Mouse (Mus musculus) heart, adult 2 months (tissue): Measurements from ENCODE around the gene Them7. TPM values are rescaled to one million over a fixed set of nuclear protein-coding genes. Genes with fewer than 3 reads are reported as not detected.
A peak's percentile ranks its signal among the peaks of the same experiment; 100 is the strongest.

Experiments used
- DNase-seq, 2 experiments: peaks; one replicate each; pipeline ENCODE4 v3.0.0; 2021
- H3K27ac ChIP-seq: fragments of 200-600 bp; 2 replicates; pipeline ENCODE4 v1.8.1; 2022
- H3K27me3 ChIP-seq: fragments of 200-500 bp; 2 replicates; pipeline ENCODE4 v1.6.1; 2012; ENCODE audit warnings: mild to moderate bottlenecking, low read length, inconsistent platforms, mixed read lengths; ENCODE audit not compliant: control insufficient read depth, insufficient read depth
- H3K36me3 ChIP-seq: fragments of 200-500 bp; 2 replicates; pipeline ENCODE4 v1.6.1; 2012; ENCODE audit warnings: low read length, inconsistent platforms; ENCODE audit not compliant: control insufficient read depth, insufficient read depth
- H3K4me1 ChIP-seq: fragments of 200-500 bp; 2 replicates; pipeline ENCODE4 v1.6.1; 2011; ENCODE audit warnings: low read length; ENCODE audit not compliant: control insufficient read depth, insufficient read depth
- H3K4me3 ChIP-seq: fragments of 200-600 bp; 2 replicates; pipeline ENCODE4 v1.8.1; 2022
- H3K79me2 ChIP-seq: fragments of 200-500 bp; replicated peaks from 2 replicates; pipeline ENCODE4 v1.6.1; 2012; ENCODE audit warnings: mild to moderate bottlenecking, inconsistent platforms, low read length, moderate library complexity, mixed read lengths; ENCODE audit not compliant: control insufficient read depth, insufficient read depth
- H3K9ac ChIP-seq: fragments of 200-500 bp; 2 replicates; pipeline ENCODE4 v1.6.1; 2012; ENCODE audit warnings: low read depth, mild to moderate bottlenecking, control low read depth, inconsistent platforms, low read length, mixed read lengths
- CTCF ChIP-seq: fragments of 200-600 bp; IDR thresholded peaks from 2 replicates; pipeline ENCODE4 v1.8.1; 2022; ENCODE audit warnings: antibody characterized with exemption, mild to moderate bottlenecking, moderate library complexity
- EP300 ChIP-seq: fragments of 200-500 bp; IDR thresholded peaks from 2 replicates; pipeline ENCODE4 v1.6.1; 2011; ENCODE audit warnings: low read depth, low read length, control low read depth; ENCODE audit not compliant: insufficient read depth
- POLR2A ChIP-seq: fragments of 200-500 bp; IDR thresholded peaks from 2 replicates; pipeline ENCODE4 v1.6.1; 2011; ENCODE audit warnings: mild to moderate bottlenecking, low read depth, low read length, control low read depth; ENCODE audit not compliant: insufficient read depth
- WGBS: fragments of 180-500 bp; shearing (Covaris S2); methylation state at CpG from one replicate; pipeline ENCODE4 v1.1.7; 2018; 5-methylcytosine and 5-hydroxymethylcytosine counted together
- intact Hi-C: fragments of 180-260 bp; cut with DNase I; formaldehyde crosslinking; loops from one replicate; pipeline ENCODE4 v1.15.1; 2025
- long read RNA-seq: library from polyadenylated mRNA; stranded (forward); transcript quantifications from one replicate; pipeline ENCODE4 v2.0.0, GENCODE M21; 2021
- polyA plus RNA-seq: library from polyadenylated mRNA; depleted of rRNA; stranded (reverse); fragments of >200 nt; gene quantifications from 2 replicates; pipeline ENCODE4 v1.2.3, GENCODE M21; 2012; rRNA removed
- total RNA-seq, 2 experiments: library from RNA; stranded (reverse); gene quantifications; 2 replicates each; pipeline ENCODE4 v1.2.3; 2021

The Them7 gene
- total RNA-seq (1 to 10 TPM; 2.5 to 2.9 TPM), polyA plus RNA-seq (0.27 and 0.64 TPM in 2 replicates)
- long read RNA-seq, partial matches to known transcripts = 0 of 2 reads
- long read RNA-seq, other reads (novel, unspliced or antisense) = 0 of 2 reads

DNA sequence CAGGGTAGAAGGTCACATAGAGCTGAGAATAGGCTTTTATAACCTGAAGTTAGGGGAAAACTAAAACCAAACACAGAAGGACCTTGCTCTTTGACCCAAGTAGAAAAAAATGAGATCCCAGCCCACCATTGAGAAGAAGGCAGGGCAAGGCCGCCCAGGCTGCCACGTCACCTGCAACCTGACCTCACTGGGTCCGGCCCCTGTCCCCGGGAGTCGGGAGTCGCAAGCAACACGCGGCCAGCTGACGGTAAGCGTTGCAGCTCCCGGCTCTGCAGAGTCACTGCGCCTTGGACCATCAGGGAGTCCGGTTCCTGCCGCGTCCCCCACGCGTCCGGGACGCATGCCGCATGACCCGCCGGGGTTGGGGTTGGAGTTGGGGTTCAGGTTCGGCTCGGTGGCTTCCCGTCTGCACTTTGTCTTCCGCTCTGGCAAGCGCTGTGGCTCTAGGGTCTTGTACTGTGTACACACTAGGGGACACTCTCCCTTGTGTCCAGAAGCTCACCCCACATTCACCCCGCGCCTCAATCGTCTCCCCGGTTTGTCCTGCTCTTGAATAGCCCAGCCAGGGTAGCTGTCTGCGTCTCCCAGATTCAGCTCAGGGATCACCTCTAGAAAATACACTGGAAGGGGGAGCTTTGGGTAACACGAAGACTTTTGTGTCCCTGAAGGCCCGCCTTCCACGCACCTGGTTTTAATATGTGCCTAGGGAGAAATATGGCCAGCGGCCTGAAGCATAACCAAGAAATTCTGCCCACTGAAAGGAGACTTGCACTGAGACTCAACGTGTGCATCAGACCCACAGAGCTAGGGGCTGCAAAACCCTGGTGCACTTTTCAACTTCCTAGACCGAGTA is at the start of gene Them7:
Them7 (plus strand) TSS at position 187 of the 853 bp plus-strand sequence.
- Histone ChIP-seq H3K4me3 (peak within 1 kb of the TSS; percentile 35), H3K36me3 (no peaks in the 10 kb centered on the region), H3K9ac (peak within 1 kb of the TSS; percentile 1; the same call in 1 of the 2 replicates), H3K4me1 (peaks cover 2% of the 10 kb centered on the region; the same call in 1 of the 2 replicates), H3K27me3 (no peaks in the 10 kb centered on the region), H3K27ac (no peak within 1 kb of the TSS; the same call in 1 of the 2 replicates), H3K79me2 (no peaks in the 10 kb centered on the region)
- 7% methylated on average over 38 of the region's 38 CpGs for WGBS
- peak; percentile 38 to 40 for DNase-seq
- no peak for TF ChIP-seq CTCF
- no peak for TF ChIP-seq EP300
- TF ChIP-seq POLR2A = no peak
- intact Hi-C loops = no loop called here

DNA sequence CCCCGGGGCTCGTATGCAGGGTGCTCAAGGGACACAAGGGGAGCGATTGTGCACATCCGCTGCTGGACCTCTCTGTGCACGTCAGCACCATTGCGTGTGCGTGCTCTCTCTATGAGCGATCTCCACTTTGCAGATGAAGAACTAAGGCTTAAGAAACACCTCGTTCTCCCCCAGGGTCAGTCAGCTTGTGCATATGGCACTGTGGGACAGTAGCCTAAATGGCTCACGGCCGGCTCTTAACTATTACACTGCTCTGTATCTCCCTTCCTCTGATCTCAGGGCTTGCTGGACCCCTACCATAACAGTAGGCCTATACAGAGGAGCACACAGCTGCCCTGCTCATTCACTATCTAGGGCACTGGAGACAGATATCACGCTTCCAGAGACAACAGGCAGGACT is 45.2 kb upstream of the Them7 start:
- Histone ChIP-seq H3K4me1 (no peaks in the 10 kb centered on the region), H3K9ac (no peak overlapping the region), H3K4me3 (no peak overlapping the region), H3K27ac (no peak overlapping the region), H3K79me2 (no peaks in the 10 kb centered on the region), H3K27me3 (no peaks in the 10 kb centered on the region), H3K36me3 (no peaks in the 10 kb centered on the region)
- TF ChIP-seq CTCF (no peak), POLR2A (no peak), EP300 (no peak)
- WGBS = 69% methylated on average over 12 of the region's 12 CpGs
- DNase-seq = no peak
- intact Hi-C loops = no loop called here

GRCm38 (mm10) chr2:105182501-105182900 is 41.6 kb upstream of the Them7 start:
- no peak for DNase-seq
- intact Hi-C loops = no loop called here
- Histone ChIP-seq H3K9ac (no peak overlapping the region), H3K79me2 (no peaks in the 10 kb centered on the region), H3K4me3 (no peak overlapping the region), H3K27ac (no peak overlapping the region), H3K36me3 (no peaks in the 10 kb centered on the region), H3K27me3 (no peaks in the 10 kb centered on the region), H3K4me1 (no peaks in the 10 kb centered on the region)
- 38% methylated on average over 6 of the region's 6 CpGs for WGBS
- TF ChIP-seq CTCF (no peak), POLR2A (no peak), EP300 (no peak)

GRCm38 (mm10) chr2:105185140-105185539 is 39.0 kb upstream of the Them7 start:
- Histone ChIP-seq H3K79me2 (no peaks in the 10 kb centered on the region), H3K27me3 (no peaks in the 10 kb centered on the region), H3K4me3 (no peak overlapping the region), H3K36me3 (no peaks in the 10 kb centered on the region), H3K9ac (no peak overlapping the region), H3K27ac (no peak overlapping the region), H3K4me1 (no peaks in the 10 kb centered on the region)
- 83% methylated on average over 3 of the region's 3 CpGs for WGBS
- intact Hi-C loops = loop anchor here (5.0 kb wide), 2 partner anchors 58 to 113 kb away; partner anchors contain the start of gene Wt1
- TF ChIP-seq CTCF (no peak), EP300 (no peak), POLR2A (no peak)
- no peak for DNase-seq

GRCm38 (mm10) chr2:105185768-105186529 is 38.2 kb upstream of the Them7 start:
- intact Hi-C loops = loop anchor here (5.0 kb wide), 2 partner anchors 59 to 114 kb away; partner anchors contain the start of gene Wt1
- no peak overlapping the region for H3K27ac ChIP-seq
- H3K4me3 ChIP-seq = no peak overlapping the region
- no peaks in the 10 kb centered on the region for H3K36me3 ChIP-seq
- no peaks in the 10 kb centered on the region for H3K79me2 ChIP-seq
- no peak for DNase-seq
- no peaks in the 10 kb centered on the region for H3K4me1 ChIP-seq
- peak; percentile 14; the same call in 1 of the 2 replicates for TF ChIP-seq CTCF
- no peak for TF ChIP-seq EP300
- no peaks in the 10 kb centered on the region for H3K27me3 ChIP-seq
- H3K9ac ChIP-seq = no peak overlapping the region
- 79% methylated on average over 13 of the region's 13 CpGs for WGBS

DNA sequence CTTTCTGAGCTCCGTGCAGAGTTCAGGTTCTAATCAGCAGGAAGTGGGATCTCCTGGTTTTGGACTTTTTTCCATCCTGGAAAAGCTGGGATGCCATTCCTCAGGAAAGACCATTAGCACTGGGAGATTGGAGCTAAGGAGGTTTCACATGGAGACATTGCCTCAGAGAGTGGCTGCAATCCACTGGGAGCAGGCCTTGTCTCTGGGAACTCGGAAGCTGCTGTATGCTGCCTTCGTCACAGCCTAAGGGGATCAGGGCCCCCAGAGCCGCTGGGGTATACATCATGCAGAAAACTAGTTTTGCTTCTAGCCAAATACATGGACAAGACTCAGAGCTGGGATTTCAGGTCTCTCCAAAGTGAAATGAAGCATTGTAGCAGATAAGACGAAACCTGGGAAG is 37.5 kb upstream of the Them7 start:
- 75% methylated on average over 5 of the region's 5 CpGs for WGBS
- Histone ChIP-seq H3K27ac (no peak overlapping the region), H3K9ac (no peak overlapping the region), H3K4me3 (no peak overlapping the region), H3K36me3 (no peaks in the 10 kb centered on the region), H3K27me3 (no peaks in the 10 kb centered on the region), H3K4me1 (no peaks in the 10 kb centered on the region), H3K79me2 (no peaks in the 10 kb centered on the region)
- no peak for TF ChIP-seq POLR2A
- TF ChIP-seq EP300 = no peak
- no peak for TF ChIP-seq CTCF
- intact Hi-C loops = loop anchor here (5.0 kb wide), 2 partner anchors 59 to 114 kb away; partner anchors contain the start of gene Wt1
- DNase-seq = no peak
